Mouse (Mus musculus): ENCODE results near the gene AI597479.
A peak's percentile ranks its signal among the peaks of the same experiment; 100 is the strongest.
"Not testable (repeated sequence)": the region's sequence is repeated elsewhere in the genome, so short reads cannot be mapped to it uniquely, and the experiment has no call there.

AI597479 gene

DNA sequence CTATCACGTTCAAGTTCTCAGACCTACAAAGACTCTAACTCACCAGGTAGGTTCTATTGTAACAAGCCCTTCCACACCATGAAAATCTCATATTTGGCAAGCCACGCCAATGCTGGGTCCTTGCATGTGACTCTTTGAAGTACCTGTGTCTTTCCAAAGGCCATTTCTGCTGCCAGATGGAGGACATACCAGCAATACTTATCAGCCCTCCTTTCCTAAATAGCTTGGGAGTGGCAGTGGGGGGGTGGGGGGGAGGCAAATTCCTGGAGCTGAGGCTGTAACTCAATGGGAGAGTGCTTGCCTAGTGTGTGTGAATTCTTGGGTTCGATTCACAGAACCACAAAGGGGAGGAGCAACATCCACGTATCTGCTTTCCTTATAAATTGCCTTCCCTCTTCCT, 26.2 kb downstream of the AI597479 start:
- no peak for DNase-seq (ENCODE audit: low read depth, low spot score)

DNA sequence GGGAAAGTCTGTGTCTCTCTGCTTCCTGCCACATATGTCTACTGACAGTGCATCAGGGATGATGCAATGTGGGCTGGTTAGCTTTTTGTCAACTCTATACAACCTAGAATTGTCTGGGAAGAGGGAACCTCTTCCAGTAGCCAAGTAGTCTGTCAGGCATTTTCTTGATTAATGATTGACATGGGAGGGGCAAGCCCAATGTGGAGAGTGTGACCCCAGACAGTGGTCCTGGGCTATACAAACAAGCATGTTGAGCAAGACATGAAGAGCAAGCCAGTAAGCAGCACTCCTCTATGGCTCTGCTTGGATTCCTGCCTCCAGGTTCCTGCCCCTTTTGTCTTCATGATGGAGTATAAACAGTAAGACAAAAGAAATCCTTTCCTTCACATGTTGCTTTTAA, 28.7 kb downstream of the AI597479 start:
- DNase-seq (ENCODE audit: low read depth, low spot score) = no peak

DNA sequence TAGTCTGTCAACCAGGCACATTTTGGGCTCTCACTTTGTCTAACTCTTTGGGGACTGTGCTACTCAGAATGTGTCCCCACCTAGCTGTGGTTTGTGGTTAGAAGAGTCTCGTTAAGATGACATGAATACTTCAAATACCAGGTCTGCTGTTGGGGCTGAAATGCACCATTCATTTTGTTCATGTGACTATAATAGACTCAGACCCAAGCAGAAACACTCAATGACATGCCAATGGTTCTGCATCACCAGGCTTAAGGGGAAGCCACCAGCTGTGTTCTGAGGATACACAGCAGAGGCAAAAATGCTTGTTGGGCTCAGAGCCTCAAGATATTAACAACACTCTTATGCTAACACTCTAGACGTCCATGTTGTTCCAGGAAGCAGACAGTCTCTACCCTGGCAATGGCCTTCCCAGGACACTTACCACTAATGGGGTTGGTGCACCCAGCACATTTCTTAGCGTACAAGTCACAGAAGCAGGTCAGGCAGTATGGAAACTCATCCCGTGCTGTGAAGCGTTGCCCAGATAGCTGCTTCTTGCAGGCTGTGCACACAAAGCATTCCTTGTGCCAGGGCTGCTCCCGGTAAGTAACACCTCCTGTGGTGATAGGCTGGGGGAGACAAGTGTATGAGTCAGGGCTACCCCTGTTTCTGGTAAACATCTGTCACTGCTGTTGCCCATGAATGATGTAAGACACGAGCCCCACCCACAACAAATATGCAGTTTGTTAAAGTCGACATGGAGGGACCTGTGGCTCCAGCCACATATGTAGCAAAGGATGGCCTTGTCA, 29.5 kb downstream of the AI597479 start:
- DNase-seq (ENCODE audit: low read depth, low spot score) = no peak

DNA sequence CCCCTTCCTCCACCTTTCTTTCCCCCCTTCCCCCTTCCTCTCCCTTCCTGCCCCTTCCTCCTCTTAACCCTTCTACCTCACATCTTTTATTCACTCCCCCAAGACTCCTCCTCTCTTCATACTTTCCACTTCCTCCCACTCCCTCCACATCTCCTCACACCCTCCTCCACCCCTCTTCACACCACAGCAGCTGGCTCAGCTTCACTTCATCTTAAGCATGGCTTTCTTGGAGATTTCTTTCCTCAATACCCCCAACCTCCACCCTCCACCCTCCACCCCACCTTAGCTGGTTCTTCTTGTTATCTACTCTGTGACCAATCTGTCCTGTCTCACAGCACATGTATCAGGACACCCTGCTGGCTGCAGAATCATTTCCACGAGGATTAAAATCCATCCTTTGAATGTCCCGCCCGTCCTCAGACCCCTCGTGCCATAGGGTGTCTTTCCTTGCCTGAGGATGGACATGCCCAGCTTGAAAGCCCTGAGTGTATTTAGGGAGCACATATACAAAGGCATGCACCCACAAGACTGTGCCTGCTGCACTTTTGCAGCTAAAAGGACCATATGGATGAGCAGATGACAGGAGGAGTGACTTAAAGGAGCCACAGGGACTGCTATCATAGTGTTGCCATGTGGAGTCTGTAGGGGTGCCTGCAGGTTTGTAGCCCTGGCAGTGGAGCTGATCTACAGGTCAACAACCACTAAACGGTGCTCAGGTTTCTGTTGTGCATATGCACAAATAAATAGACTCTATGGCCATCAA, 31.9 kb downstream of the AI597479 start:
- no peak for DNase-seq (ENCODE audit: low read depth, low spot score)

DNA sequence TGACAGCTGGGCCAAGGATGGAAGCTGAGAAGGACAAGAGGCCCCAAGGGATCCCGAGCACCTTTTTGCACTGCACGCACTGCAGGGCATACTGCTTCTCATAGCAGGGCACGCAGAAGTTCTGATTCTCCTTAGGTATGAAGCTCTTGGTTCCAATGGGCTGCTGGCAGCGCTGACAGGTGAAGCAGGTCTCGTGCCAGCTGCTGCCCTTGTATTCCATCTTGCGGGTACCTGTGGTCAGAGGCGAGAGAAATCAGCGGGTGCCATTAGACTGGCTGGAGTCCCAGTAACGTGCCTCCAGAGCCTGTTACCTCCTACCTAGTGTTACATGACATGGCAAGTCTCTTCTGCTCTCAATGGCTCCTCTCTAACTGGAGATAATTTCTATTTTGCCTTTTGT, 33.1 kb downstream of the AI597479 start:
- no peak for DNase-seq (ENCODE audit: low read depth, low spot score)

DNA sequence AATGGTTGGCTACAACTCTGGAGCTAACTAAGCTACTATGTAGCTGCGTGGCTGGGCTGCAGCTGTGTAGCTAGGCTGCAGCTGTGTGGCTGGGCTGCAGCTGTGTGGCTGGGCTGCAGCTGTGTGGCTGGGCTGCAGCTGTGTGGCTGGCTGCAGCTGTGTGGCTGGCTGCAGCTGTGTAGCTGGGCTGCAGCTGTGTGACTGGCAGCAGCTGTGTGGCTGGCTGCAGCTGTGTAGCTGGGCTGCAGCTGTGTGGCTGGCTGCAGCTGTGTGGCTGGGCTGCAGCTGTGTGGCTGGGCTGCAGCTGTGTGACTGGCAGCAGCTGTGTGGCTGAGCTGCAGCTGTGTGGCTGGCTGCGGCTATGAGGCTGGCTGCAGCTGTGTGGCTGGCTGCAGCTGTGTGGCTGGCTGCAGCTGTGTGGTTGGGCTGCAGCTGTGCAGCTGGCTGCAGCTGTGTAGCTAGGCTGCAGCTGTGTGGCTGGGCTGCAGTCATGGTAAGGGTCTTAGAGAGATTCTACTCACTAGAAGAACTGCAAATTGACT, 38.0 kb downstream of the AI597479 start:
- DNase-seq (ENCODE audit: low read depth, low spot score) = not testable (repeated sequence)

DNA sequence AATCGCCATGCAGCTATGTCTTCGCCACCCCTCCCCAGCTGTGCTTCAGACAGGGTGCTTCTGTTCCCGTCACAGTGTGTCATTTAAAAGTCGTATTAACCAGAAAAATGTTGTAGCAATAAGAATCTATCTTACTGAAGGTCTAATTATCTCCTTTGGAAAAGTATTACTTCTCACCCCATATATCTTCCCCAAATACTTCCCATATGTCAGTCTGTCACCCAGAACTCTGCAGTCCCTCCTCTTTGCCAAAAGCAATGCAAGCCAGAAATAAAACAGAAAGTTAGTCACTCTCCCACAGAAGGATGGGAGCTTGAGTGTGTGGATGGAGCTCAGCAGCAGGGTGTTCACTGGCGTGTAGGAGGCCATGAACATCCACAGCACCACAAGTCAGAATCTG, 38.8 kb downstream of the AI597479 start:
- no peak for DNase-seq (ENCODE audit: low read depth, low spot score)

DNA sequence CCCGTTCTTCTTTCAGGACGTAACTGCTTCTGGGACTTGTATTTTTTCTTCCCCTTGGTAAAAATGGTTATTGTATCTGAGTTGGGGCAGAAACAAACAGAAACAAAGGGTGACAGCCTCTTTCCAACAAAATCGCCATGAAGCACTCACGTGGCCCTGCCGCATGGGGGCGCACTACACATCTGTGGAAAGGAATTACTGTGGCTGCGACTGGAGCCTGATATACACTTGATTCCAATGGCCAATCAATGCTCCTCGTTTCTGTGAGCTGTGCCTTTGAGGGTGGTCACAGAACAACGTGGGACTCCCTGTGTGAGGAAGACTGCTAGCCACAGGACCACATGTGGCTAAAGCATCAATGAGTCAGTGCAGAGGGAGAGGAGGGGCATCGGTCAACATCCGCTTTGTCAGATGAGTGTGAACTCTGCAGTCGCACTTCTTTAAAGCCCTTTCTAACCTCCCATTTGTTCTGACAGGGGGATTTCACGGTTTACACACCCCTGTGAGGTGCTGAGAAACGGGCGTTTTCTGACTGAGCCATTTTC, 39.8 kb downstream of the AI597479 start:
- no peak for DNase-seq (ENCODE audit: low read depth, low spot score)

DNA sequence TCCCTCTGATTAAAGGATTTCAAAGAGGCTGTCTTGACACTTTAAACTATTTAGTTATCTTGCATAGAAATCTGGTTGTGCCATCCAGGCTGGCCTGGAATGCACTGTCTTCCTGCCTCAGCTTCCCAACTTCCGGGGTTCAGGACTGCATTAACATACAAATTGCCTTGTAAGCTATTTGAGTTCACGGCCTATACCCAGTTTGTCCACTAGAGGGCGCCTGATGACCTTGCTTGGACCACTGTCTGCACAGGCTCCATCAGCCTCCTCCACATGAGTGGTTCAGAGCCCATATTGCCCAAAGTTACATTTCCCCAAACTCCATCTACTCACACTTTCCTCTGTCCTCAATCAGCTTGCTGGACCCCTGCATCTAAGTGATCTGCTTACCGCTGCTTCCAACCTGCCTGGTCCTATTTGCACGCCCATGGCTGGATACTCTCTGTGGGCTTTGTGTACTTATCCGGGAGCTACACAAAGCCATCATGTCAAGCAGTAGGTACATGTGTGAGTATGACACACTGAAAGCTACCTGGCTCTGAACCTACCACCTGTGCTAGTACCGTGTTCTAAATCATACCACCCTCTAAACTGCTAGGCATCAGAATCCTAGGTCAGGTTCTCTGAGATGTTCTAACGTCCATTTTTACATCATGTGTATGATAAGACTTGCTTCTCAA, 41.2 kb downstream of the AI597479 start:
- peak; percentile 83 for DNase-seq (ENCODE audit: low read depth, low spot score)

DNA sequence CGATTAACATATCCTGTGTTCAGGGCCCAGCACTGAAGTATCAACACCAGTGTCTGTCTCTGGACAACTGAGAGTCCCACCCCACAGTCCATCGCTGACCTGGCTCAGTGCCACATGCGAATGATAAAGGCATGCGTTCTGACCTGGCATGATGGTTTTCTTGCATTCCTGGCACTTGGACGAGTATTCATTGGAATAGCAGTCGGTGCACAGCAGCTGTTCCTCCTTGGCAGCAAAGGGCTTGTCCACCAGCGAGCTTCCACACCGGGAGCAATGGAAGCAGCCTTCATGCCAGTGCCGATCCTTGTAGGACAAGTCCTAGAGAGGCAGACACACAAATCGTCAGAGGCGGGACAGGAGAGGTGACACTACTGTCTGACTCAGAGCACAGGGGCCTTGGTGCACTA, 43.0 kb downstream of the AI597479 start:
- DNase-seq (ENCODE audit: low read depth, low spot score) = no peak

DNA sequence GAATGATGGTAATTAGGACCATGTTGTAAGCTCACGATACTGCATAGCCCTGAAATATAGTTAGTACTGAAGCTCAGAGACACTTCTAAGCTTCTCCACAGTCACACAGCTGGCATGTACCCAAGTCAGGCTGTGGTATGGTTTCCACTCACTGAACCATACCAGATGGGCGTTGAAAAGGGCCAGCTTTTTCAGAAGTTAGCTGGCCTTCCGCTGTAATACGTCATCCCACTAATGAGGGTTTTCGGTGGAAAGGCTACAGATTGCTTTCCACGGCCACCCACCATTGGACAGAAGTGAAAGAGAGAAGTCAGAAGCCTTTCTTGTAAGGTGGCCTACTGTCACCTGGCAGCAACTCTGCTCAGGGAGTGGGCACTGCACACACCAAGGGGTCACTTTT, 44.3 kb downstream of the AI597479 start:
- DNase-seq (ENCODE audit: low read depth, low spot score) = no peak

DNA sequence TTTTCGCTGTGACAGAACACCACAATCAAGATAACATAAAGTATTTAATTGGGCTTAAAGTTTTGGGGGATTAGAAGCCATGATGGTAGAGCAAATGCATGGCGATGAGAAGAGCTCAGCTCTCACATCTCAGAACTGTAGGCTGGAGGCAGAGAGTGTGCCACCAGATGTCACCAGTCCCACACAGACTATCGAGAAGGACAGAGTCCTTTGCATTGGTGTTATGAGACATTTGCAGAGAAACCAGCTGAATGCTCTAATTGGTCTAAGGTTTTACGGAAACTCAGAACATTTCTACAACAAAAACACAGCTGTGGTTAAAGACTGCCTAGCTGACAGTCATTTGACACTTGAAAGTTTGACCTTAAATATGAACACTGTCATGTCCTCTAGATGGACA, 44.8 kb downstream of the AI597479 start:
- DNase-seq (ENCODE audit: low read depth, low spot score) = no peak

DNA sequence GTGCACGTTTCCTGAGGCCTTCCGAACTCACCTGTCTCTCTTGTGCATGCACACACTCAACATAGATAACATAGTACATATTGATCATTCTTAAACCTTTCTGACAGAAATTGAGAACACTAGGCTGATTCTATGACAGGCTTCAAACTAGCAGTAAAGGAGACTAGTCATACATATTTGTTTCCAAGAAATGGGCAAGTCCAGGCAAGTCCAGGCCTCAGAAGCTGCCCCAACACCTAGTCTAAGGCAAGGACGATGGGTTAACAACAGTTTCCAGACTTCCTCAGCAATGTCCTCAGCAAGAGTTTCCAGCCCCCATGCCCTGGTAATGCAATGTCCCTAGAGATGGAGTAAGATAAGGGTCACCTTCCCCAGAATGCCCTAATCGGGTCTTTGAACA, 45.3 kb downstream of the AI597479 start:
- no peak for DNase-seq (ENCODE audit: low read depth, low spot score)

DNA sequence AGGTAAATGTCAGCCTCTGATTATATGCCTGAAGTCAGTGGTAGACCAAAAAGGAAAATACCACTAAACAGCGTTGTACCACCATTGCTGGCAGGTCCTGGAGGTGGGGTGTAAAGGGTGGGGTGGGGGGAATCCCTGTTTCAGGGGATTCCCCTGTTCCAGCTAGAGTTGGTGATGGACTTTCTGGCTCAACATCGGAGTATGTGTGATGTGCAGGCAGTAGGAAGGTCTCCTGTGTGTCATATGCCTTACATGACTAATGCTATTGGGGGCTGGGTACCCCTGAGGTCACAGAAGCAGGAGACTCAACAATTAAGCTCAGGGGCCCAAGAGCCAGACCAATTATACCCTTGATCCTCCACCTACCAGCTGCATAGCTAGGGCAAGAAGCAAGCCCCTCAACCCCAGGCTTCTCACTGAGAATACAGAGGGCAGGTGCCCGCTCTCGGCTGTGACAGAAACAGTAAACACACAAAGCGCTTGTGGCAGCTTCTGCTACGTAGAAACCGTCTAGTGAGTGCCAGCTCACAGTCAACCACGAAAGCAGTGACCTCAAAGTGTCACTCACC, 45.9 kb downstream of the AI597479 start:
- DNase-seq (ENCODE audit: low read depth, low spot score) = no peak

DNA sequence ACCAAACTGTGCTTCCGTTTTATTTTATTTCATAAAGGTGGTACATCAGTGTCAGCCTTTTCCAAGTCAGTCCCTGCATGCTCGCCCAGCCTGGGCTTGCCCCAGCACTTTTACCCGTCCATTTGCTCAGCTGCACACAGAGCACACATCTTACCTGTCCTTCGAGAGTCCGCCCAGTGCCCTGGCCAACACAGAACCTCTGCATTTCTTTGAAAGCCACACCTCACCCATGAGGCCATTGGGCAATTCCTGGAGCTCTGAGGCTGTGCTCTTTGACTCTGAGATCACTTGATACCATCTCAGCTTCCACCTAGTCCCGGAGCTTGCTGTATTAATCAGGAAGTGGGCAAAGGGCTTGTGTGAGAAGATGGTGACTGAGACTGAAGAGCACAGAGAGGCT, 46.9 kb downstream of the AI597479 start:
- no peak for DNase-seq (ENCODE audit: low read depth, low spot score)

DNA sequence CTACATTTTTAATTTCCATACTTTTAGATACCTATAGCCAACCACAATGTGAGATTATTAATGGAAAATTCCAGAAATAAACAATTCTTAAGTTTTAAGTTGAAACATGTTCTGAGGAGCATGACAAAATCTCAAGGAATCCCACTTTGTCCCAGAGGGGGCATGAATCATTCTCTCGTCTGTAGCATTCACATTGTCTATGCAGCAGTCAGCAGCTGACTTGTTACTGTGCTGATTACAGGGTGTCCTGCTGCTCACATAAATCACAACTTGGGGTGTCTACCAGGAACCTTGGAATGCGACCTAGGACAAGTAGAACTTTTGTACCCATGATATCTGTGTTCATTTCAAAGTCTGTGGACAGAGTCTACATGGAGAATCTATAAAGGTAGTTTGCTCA, 49.0 kb downstream of the AI597479 start:
- DNase-seq (ENCODE audit: low read depth, low spot score) = no peak

DNA sequence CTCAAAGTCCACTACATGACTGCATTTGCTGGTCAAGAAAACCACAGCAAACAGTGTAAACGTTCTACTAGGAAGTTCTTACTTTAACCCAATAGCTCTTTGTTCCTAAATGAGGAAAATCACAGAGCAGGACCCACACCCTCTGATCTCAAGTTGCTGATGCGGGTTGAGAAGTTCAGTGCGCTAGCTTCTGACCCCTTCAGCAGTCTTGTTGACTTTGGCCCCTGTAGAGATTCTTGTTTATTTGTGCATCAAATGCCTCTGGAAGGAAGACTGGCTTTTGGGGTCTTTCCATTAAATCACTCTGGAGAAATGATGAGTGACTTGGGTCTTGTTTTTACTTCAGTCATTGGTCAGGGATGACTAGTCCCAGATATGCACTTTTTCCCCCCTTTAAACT, 51.7 kb downstream of the AI597479 start:
- DNase-seq (ENCODE audit: low read depth, low spot score) = no peak

DNA sequence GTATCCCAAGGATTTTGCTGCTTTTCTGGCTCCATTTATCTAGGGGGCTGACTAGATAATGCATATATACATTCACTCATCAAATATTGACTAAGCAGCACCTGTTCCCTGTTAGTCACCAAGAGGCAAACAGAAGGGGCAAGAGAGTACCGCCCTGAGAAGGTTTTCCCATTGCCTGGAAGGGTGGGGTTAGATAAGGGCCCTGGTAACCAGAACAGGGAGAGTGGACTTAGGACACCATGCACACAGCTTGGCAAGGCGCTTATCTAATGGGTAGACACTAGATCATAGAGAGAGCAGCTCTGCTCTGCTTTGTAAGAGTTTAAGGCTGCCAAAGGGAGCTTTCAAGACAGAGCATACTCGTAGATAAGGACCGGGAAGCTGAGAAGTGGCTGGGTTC, 54.1 kb downstream of the AI597479 start:
- no peak for DNase-seq (ENCODE audit: low read depth, low spot score)

DNA sequence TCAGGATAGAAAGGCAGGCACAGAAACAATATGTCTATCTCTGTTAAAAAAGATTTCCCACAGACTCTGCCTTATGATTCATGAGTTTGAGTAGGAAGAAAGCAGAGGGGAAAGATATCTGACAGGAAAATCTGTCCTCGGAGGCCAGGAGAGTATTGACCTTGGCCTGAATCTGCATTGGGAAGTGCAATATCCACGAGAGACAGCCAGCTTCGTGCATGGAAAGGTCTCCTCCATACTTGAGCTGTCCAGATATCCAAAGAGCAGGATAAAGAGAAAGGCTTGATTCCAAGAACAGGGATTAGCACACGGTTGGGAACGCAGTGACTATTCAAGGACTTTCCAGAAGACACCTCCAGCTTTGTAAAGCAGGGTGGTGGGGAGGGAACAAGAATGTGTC, 55.0 kb downstream of the AI597479 start:
- DNase-seq (ENCODE audit: low read depth, low spot score) = no peak

DNA sequence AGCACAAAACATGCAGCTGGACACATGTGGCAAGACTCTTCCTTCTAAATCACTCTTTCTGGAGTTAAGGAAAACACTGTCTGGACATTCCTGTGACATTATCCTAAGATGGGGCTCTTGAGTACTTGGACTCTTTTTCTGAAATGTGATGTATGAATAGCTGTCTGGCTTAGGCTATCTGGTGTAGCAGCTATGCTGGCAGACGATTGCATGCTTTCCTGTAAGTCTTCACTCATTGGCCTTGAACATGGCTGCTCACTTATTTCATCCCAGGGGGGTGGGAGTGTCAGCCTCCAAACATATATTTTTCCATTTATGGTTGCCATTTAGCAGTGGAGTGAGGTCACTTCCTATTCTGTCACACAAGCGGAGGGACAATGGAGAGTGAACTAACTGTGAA, 56.0 kb downstream of the AI597479 start:
- no peak for DNase-seq (ENCODE audit: low read depth, low spot score)

DNA sequence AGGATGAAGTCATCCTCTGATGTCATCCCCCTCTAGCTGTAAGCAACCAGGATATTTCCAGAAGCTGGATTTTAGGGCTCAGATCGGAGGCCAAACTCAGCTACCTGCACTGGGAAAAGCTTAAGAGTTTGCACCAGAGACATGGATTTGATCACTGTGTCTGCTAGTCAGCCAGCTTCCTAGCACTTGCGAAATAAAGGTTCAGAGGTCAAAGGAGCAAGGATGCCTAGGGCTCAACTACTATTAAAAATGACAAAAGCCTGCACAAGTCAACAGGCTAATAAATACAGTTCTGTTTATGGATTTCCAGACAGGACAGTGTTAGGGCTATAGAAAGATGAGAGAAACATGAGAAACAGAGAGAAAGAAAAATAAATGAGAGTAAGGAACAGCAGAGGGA, 59.4 kb downstream of the AI597479 start:
- no peak for DNase-seq (ENCODE audit: low read depth, low spot score)

DNA sequence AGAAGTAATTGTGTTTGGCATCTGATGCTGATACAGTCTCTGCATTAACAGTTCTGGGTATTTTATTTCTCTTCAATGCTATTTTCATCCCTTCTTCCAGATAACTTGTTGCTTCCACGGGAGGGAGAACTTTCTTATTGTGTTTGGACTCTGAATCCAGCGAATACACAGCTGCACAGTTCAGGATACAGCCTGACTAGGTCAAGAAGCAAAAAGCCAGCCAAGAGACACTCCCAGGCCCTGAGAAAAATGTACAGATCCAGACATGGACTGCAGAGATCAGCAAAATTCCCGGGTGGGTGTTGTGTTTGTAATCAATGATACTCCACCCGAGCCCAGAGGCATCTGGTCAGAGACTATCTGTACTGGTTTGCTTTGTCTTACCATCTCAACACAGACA, 60.9 kb downstream of the AI597479 start:
- DNase-seq (ENCODE audit: low read depth, low spot score) = no peak

Data from embryo, embryonic 11.5 days (tissue).